Mouse (Mus musculus) induced T-regulatory cell, adult 2 months (primary cell): Measurements from ENCODE around the gene Sgo2b.
"Not testable (repeated sequence)": the region's sequence is repeated elsewhere in the genome, so short reads cannot be mapped to it uniquely, and the experiment has no call there.

ENCODE experiments used
- DNase-seq: peaks from one replicate; pipeline ENCODE4 v3.0.0-alpha.2; 2012; ENCODE audit warnings: low read depth

The Sgo2b gene

DNA sequence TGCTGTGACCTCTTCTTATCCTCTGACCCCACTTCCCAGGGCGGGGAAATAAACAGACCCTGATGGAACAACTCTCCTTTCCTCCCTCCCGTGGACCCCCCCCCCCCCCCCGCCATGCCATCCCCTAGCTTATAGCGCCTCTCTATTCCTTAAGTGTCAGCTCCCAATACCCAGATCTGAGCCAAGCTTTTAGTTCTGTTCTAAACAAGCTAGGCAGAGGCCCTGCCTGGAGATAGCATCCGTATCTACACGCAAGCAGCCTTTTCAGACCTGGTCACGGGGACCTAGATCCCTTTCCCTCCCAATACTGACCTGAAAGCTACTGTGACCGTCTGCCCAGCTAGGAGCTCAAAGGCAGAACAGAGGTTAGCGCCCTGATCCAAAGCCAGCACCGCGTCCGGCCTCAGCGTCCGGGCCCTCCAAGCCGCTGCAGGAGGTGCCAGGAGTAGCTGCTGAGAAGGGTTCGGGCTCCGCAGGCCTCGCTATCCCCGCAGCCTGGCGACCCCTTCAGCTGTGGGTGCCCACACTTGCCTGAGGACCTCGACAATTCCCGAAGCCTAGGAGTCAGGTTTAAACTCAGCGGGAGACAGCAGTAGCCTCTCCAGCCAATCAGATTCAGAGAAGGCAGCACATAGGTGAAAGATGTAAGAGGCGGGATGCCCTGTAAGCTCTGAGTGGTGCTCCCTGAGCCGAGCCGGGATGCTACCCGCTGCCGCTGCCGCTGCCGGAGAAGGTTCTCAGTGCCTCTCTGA, at the start of gene Sgo2b:
Gene Sgo2b, minus strand, starts transcription at position 623 of the 752 bp plus-strand sequence.
- no peak for DNase-seq

DNA sequence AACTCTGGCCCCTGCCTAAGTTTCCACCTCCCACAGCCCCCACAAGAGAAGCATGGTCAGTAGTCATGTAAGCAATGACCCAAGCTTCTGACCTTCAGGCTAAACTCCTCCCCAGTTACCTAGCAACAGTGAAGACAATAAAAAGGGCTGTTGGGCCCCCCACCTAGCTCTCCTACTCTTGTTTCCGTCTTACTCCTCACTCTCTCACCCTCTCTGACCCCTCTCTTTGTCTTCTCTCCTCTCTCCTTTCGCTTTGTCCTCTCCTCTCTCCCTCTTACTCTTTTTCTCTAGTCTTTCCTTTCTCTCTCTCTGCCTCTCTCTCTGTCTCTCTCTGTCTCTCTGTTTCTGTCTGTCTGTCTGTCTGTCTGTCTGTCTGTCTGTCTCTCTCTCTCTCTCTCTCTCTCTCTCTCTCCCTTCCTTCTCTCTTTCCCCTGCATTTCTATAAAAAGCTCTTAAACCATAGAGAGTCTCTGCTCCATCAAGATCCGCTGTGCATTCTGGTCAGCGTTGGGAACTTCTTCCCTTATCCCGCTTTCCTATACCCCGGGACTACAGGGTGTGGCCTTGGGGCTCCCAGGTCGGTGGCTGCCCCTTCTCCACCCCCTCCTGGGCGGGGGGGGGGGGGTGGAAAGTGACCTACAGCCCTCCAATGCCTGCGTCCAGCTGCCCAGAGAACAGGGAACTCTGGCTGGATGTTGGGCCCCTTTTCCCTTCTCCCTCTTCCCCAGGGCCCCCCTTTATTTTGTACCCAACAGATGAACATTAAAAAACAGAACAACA, 18.8 kb upstream of the Sgo2b start:
- not testable (repeated sequence) for DNase-seq

DNA sequence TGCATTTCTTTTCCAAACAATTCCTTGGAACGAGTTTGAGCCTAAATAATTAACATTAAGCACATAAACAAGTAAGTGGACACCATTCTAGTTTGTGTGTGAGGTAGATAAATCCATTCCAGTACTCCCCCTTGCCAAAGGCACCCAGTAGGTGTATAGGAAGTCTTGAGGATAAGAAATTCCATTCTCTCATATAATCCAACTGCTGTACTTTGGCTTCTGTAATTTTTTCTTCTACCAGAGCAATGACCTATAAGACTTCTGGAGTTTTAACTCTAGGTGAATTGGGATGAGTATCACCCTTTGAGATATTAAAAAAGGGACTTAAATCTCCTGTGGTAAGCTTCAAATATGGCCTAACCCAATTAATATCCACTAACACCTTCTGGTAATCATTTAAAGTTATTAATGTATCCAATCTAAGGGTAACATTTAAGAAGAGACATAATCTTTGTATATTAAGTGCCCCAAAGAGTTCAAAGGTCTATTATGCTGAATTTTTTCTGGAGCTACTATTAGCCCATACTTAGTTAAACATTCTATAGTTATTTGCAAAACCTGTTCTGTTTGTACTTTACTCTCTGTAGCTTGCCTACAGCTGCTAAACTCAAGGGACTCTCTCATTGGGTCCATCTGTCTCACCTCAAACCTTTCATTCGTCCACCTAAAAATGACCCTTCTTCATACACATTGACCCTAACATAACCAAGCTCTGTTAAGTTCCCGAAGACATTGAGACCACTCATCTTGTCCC, 9.2 kb upstream of the Sgo2b start:
- DNase-seq: no peak

DNA sequence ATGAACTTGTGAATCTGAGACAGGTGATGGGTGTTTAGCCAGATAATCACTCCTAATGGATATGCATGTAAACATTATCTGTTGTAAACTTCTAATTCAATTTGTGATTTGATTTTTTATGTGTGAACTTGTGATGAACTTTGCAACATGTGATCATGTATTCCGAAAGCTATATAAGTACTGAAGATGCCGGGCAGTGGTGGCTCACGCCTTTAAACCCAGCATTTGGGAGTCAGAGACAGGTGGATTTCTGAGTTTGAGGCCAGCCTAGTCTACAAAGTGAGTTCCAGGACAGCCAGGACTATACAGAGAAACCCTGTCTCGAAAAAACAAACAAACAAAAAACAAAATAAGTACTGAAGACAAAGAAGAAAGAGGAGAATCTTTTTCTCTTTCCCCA, 1.8 kb upstream of the Sgo2b start:
- not testable (repeated sequence) for DNase-seq

DNA sequence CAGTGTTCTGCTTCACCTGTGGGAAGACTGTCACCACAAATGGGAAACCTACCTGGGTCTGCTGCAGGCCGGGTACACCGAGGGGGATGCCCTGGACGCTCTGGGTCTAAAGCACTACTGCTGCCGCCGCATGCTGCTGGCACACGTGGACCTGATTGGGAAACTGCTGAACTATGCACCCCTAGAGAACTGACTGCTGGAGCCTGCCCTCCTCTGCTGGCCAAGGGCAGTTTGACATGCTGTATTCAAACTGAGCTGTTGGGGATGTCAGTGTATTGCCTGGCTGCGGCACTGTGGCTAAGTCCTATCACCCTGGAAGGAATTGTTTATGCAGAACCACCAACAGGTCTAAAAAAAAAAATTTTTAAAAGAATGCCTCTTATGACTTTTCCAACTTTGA, 18.9 kb downstream of the Sgo2b start:
- no peak for DNase-seq

DNA sequence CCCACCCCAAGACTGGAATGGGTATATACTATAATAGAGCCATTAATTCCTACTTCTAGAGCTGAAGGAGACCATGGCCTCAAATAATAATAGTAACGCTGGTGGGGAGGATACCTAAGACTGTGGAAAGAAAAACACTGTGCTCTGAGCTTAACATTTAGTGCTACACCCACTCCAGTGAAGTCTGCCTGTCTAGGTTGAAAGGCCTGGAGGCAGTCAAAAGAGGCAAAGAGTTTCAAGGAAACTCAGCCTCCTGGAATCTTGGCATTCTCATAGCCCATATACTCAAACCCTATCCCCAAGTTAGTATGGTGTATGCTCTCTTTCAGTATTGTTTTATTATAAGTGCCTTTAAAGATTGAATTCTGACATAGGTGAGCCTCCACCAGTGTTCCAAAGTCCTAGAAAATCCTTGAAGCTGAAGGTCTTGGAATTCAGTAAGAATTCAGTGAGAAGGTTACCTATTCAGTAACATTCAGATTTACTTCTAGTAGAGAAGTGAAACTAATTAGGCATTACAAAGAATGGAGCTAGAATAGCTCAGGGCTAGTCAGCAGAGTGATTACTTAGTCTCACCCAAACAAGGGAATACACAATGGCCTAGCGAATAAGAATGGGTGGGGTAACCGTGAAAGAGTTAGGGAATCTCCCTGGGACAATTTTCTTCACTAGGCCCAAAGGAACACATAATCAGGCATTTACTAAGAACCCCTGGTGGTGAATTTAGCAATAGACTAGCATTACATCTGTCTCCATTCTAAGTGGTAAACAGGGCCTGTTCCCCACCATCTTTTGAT, 22.5 kb downstream of the Sgo2b start:
- DNase-seq: no peak

DNA sequence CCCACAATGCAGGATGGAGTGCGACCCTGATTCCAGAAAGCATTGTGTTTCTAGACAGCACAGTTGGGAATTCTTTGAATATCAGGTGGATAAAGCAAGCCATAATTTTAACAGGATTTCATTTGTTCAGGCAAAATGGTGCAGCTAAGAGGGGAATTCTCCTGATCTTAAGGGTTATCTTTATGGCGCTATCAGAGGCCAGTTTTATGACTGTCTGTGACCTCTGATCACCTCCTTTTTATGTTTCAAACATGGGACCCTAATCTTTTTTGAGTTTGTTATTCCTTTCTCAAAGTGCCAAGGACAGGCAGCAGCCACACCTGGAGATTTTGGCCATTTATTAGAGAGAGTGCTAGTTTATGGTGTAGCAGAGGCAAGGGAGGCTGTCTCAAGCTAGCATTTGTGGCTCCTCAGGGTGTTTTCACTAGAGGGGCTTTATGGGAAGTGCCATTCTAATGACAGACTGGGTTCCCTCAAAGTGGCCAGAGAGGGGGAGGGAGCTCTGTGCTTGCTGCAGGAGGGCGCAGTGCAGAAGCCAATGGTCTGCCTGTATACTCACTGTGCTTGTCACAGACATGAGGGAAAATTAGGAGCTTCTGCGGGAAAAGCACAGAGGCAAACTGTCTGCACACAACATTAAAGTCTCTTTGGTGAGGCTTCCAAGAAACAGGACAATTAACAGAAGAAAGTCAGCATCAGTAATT, 30.6 kb downstream of the Sgo2b start:
- no peak for DNase-seq

DNA sequence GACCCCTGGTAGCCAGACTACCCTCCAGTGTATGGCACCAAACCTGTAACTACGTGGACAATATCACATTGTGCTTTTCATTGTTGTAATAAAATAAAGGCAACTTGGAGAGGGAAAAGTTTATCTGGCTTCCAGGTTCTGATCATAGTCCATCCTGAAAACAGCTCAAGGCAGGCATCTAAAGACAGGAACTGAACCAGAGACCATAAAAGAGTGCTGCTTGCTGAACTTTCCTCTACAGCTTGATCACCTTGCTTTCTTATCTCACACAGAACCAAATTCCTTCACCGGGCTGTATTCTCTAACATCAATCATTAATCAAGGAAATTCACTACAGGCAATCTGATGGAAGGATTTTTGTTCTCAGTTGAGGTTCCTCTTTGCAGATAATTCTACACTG, 57.0 kb downstream of the Sgo2b start:
- DNase-seq: no peak

DNA sequence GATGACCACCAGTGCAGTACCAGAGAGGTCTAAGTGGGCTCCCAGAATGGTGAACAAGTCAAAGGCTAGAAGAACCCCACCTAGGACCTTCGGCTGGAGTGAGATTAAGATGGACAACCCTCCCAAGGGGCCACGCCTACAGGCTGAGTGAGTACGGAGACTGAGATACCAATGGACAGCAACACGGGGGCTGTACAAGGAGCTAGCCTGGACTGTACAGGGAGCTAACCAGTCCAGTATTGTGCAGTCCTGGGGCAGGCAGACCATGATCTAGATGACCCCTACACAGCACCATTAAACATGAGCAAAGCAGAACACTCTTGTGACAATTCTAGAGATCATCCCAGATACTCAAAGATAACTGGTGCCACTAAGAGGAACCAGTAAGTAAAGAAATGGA, 73.7 kb downstream of the Sgo2b start:
- no peak for DNase-seq

DNA sequence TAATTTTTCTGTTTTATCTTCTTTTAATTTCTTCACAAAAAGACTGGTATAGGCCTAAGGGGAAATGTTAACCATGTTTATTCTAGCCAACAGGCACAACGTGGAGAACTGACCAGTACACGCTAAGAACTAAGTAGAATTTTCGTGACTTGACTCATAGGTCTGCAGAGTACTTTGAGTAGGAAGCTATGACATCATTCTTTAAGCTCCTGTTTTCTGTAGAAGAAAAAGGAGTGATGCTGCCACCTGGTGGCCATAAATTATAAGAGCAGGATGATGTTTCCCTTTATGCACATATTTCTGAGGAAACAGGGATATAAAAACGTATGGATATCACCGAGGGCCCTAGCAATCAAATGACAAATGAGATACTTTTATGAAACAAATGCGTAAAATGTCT, 74.7 kb downstream of the Sgo2b start:
- DNase-seq: peak; percentile 43

DNA sequence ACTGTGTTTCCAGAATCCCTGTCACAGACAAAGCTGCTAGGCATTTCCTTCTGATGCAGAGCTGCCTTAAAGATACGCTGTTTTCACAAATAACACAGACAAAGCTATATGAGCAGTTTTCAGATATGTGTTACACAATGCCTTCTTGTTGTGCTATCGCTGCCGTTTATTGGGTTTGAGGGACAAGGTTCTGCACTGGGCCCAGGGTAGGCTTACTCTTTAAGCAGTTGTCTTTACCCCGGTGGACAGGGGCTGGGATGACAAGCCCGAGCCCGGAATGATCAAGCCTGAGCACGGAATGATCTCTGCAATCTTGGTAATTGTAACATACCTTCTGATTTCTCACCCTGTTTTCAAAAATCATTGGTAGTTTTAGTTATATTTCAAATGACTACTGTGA, 75.1 kb downstream of the Sgo2b start:
- no peak for DNase-seq
